ENCODE assay signal across 9 mouse cellular contexts in genomic region chr2:22227308-22227707, GRCm38 (mm10). TPM values are rescaled to one million over a fixed set of nuclear protein-coding genes. Genes with fewer than 3 reads are reported as not detected.
DNase-seq lines count a peak whose midpoint lies in the region; ATAC-seq and TF ChIP-seq lines count a peak whose summit lies in the region.
"Had no signal": no experiment of that assay in that cellular context is flagged by ENCODE, and none has a peak within 500 bp of the region (broad histone marks: within the 10 kb centered on the region; RNA-seq: fewer than 3 reads in every experiment).

Gene Myo3a, plus strand, starts transcription at chr2:22227503.

- 0 out of 2 replicates have a peak within 1 kb of the TSS, but pooled peaks have one; percentile 11 for H3K4me2 ChIP-seq in lung, postnatal 0 days (replicated peaks; ENCODE audit: low read depth, low read length)
- peak within 1 kb of the TSS; percentile 55 for H3K4me2 ChIP-seq in hindbrain, embryonic 12.5 days (replicated peaks)
- H3K4me2 ChIP-seq in limb, embryonic 13.5 days (replicated peaks) = peak within 1 kb of the TSS; percentile 57
- H3K4me2 ChIP-seq in stomach, embryonic 14.5 days (replicated peaks; ENCODE audit: low read depth, low read length) = peak within 1 kb of the TSS; percentile 36

- no peak; the same call in 1 of the 2 replicates for ATAC-seq in lung, postnatal 0 days
- no peak for ATAC-seq in hindbrain, embryonic 12.5 days (ENCODE audit: low FRiP score)
- no peak for ATAC-seq in limb, embryonic 13.5 days (ENCODE audit: low FRiP score, low read depth)
- peak; percentile 85 for ATAC-seq in stomach, embryonic 14.5 days (ENCODE audit: insufficient number of reproducible peaks, insufficient read depth, low FRiP score, low read depth)

- no peak within 1 kb of the TSS for H3K27ac ChIP-seq in lung, postnatal 0 days (ENCODE audit: low read length)
- no peak within 1 kb of the TSS for H3K27ac ChIP-seq in hindbrain, embryonic 12.5 days
- H3K27ac ChIP-seq in limb, embryonic 13.5 days = no peak within 1 kb of the TSS
- H3K27ac ChIP-seq in stomach, embryonic 14.5 days (ENCODE audit: low read length) = no peak within 1 kb of the TSS
- H3K27ac ChIP-seq: liver, embryonic 14.5 days had no signal

- 3% methylated on average over 17 of the region's 21 CpGs for WGBS in lung, postnatal 0 days
- WGBS in hindbrain, embryonic 12.5 days = 4% methylated on average over 21 of the region's 21 CpGs
- WGBS in limb, embryonic 13.5 days = 1% methylated on average over 20 of the region's 21 CpGs
- 2% methylated on average over 21 of the region's 21 CpGs for WGBS in stomach, embryonic 14.5 days

- H3K36me3 ChIP-seq in lung, postnatal 0 days (ENCODE audit: insufficient read depth, low read length) = no peaks in the 10 kb centered on the region
- no peaks in the 10 kb centered on the region for H3K36me3 ChIP-seq in hindbrain, embryonic 12.5 days
- no peaks in the 10 kb centered on the region for H3K36me3 ChIP-seq in limb, embryonic 13.5 days
- no peaks in the 10 kb centered on the region for H3K36me3 ChIP-seq in stomach, embryonic 14.5 days (ENCODE audit: control insufficient read depth, insufficient read depth, low read length)

- H3K4me3 ChIP-seq in lung, postnatal 0 days (ENCODE audit: low read depth, low read length) = no peak within 1 kb of the TSS
- H3K4me3 ChIP-seq in hindbrain, embryonic 12.5 days = peak within 1 kb of the TSS; percentile 24
- H3K4me3 ChIP-seq in limb, embryonic 13.5 days = peak within 1 kb of the TSS; percentile 21
- H3K4me3 ChIP-seq in stomach, embryonic 14.5 days (ENCODE audit: low read depth, low read length) = peak within 1 kb of the TSS; percentile 23

- no peaks in the 10 kb centered on the region for H3K27me3 ChIP-seq in lung, postnatal 0 days (replicated peaks; ENCODE audit: insufficient read depth, low read length)
- H3K27me3 ChIP-seq in hindbrain, embryonic 12.5 days = peaks cover 3% of the 10 kb centered on the region; the same call in 1 of the 2 replicates
- peaks cover 10% of the 10 kb centered on the region for H3K27me3 ChIP-seq in limb, embryonic 13.5 days
- no peaks in the 10 kb centered on the region for H3K27me3 ChIP-seq in stomach, embryonic 14.5 days (ENCODE audit: control insufficient read depth, insufficient read depth, low read length)

- peak; percentile 16 for DNase-seq in lung, postnatal 0 days (ENCODE audit: low spot score)
- DNase-seq in lung, postnatal 10 days = no peak
- no peak for DNase-seq in thymus, postnatal 14 days
- no peak for DNase-seq in thymus, postnatal 0 days (ENCODE audit: low spot score)
- no peak for DNase-seq in right cerebral cortex, adult 18-20 months

- no peaks in the 10 kb centered on the region for H3K4me1 ChIP-seq in lung, postnatal 0 days (ENCODE audit: insufficient read depth, low read depth, low read length)
- peaks cover 5% of the 10 kb centered on the region for H3K4me1 ChIP-seq in hindbrain, embryonic 12.5 days
- H3K4me1 ChIP-seq in limb, embryonic 13.5 days = peaks cover 4% of the 10 kb centered on the region; the same call in 1 of the 2 replicates
- no peaks in the 10 kb centered on the region for H3K4me1 ChIP-seq in stomach, embryonic 14.5 days (ENCODE audit: control insufficient read depth, insufficient read depth, low read length)

- H3K9me3 ChIP-seq in lung, postnatal 0 days (ENCODE audit: low read length) = no peaks in the 10 kb centered on the region
- H3K9me3 ChIP-seq in hindbrain, embryonic 12.5 days (replicated peaks) = no peaks in the 10 kb centered on the region
- H3K9me3 ChIP-seq in limb, embryonic 13.5 days = no peaks in the 10 kb centered on the region
- no peaks in the 10 kb centered on the region for H3K9me3 ChIP-seq in stomach, embryonic 14.5 days (ENCODE audit: control insufficient read depth, low read depth, low read length)

- no peak for TF ChIP-seq EP300 in lung, postnatal 0 days (IDR thresholded peaks at IDR 0.05)

- no peak for TF ChIP-seq CTCF in lung, postnatal 0 days (IDR thresholded peaks at IDR 0.05)

- no peak within 1 kb of the TSS for H3K9ac ChIP-seq in lung, postnatal 0 days (replicated peaks; ENCODE audit: low read depth)
- no peak within 1 kb of the TSS; the same call in 1 of the 2 replicates for H3K9ac ChIP-seq in hindbrain, embryonic 12.5 days
- no peak within 1 kb of the TSS for H3K9ac ChIP-seq in limb, embryonic 13.5 days
- H3K9ac ChIP-seq in stomach, embryonic 14.5 days (replicated peaks; ENCODE audit: low read depth, low read length) = no peak within 1 kb of the TSS
- H3K9ac ChIP-seq: liver, embryonic 14.5 days had no signal

RNA-seq across cellular contexts. Expression of gene Myo3a, which starts in this region (rescaled TPM):
- not detected in 2 replicates for polyA plus RNA-seq in lung, postnatal 0 days (2015; fragmentation: Nextera tagmentation; extraction: Ambion mirVana)
- 0.12 and 0.13 TPM in 2 replicates for polyA plus RNA-seq in hindbrain, embryonic 12.5 days (2016; fragmentation: Nextera tagmentation; extraction: Ambion mirVana)
- not detected in 2 replicates for polyA plus RNA-seq in limb, embryonic 13.5 days (2015; fragmentation: Nextera tagmentation; extraction: Ambion mirVana)
- polyA plus RNA-seq in stomach, embryonic 14.5 days (2014; fragmentation: Nextera tagmentation; extraction: Ambion mirVana) = 0.34 and 0.42 TPM in 2 replicates
- not detected in 2 replicates for polyA plus RNA-seq in thymus, postnatal 0 days (2015; fragmentation: Nextera tagmentation; extraction: Ambion mirVana)
- polyA plus RNA-seq: liver, embryonic 14.5 days had no signal

Comparison
In these comparisons a context has a peak if more than half of its experiments do, and no peak if none do; other contexts are left out.
1. Peak in DNase-seq and H3K4me2 ChIP-seq in lung, postnatal 0 days; RNA of the gene not detected or under 1 TPM.
2. Peak in ATAC-seq, H3K4me3 ChIP-seq and H3K4me2 ChIP-seq in stomach, embryonic 14.5 days; RNA of the gene not detected or under 1 TPM.